Comparison of ENCODE assay signal across 15 mouse cellular contexts in the genomic region with DNA sequence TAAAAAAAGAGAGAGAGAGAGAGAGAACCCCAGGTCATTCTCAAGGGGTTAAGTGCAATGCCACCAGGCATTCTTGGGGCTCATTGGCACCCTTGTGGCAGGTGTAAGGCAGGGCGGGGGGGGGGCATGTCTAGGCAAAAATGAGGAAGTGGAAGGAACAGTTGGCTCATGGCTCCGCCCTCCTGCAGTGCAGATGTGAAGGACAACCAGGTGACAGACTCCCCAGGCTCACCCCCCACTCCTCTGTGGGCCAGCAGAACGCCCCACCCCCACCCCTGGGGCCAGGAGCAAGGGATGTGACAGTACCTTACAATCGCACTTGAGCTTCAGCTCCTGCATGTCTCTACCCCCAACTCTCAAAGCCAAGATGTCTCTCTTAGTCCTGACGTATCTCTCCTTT.
A peak's percentile ranks its signal among the peaks of the same experiment; 100 is the strongest.
DNase-seq lines count a peak whose midpoint lies in the region; ATAC-seq lines count a peak whose summit lies in the region.
"Had no signal": no experiment of that assay in that cellular context is flagged by ENCODE, and none has a peak within 500 bp of the region (broad histone marks: within the 10 kb centered on the region; RNA-seq: fewer than 3 reads in every experiment).

No protein-coding gene starts in this region.

- peaks cover 100% of the 10 kb centered on the region for H3K36me3 ChIP-seq in forebrain, embryonic 10.5 days (replicated peaks)
- peaks cover 62% of the 10 kb centered on the region for H3K36me3 ChIP-seq in forebrain, embryonic 14.5 days (ENCODE audit: control insufficient read depth, insufficient read depth, low read length)
- H3K36me3 ChIP-seq in heart, embryonic 10.5 days: peaks cover 34% of the 10 kb centered on the region

- H3K4me3 ChIP-seq in forebrain, embryonic 10.5 days: no peak overlapping the region
- no peak overlapping the region for H3K4me3 ChIP-seq in forebrain, embryonic 14.5 days (ENCODE audit: low read depth, low read length)
- no peak overlapping the region for H3K4me3 ChIP-seq in heart, embryonic 10.5 days
- H3K4me3 ChIP-seq: forebrain, embryonic 15.5 days; heart, adult 2 months; myocyte had no signal

- peak overlapping the region; percentile 8; the same call in 1 of the 2 replicates for H3K27ac ChIP-seq in forebrain, embryonic 10.5 days
- no peak overlapping the region for H3K27ac ChIP-seq in forebrain, embryonic 14.5 days (ENCODE audit: low read depth, low read length)
- H3K27ac ChIP-seq in heart, embryonic 10.5 days: no peak overlapping the region
- H3K27ac ChIP-seq: forebrain, embryonic 15.5 days; heart, adult 2 months had no signal

- ATAC-seq in forebrain, embryonic 14.5 days: no peak
- no peak for ATAC-seq in monocyte, adult 5-6 weeks (replicated peaks; ENCODE audit: insufficient number of reproducible peaks, low FRiP score, low TSS enrichment, poor library complexity, severe bottlenecking)
- ATAC-seq: activated CD4-positive, CD25-positive, alpha-beta regulatory T cell, adult 4 months; forebrain, embryonic 15.5 days had no signal

- no peaks in the 10 kb centered on the region for H3K9me3 ChIP-seq in forebrain, embryonic 10.5 days
- H3K9me3 ChIP-seq in forebrain, embryonic 14.5 days (replicated peaks; ENCODE audit: control insufficient read depth, low read length): no peaks in the 10 kb centered on the region
- H3K9me3 ChIP-seq in heart, embryonic 10.5 days: no peaks in the 10 kb centered on the region
- H3K9me3 ChIP-seq: forebrain, embryonic 15.5 days had no signal

- peaks cover 6% of the 10 kb centered on the region for H3K4me1 ChIP-seq in forebrain, embryonic 10.5 days
- no peaks in the 10 kb centered on the region for H3K4me1 ChIP-seq in forebrain, embryonic 14.5 days (ENCODE audit: control insufficient read depth, insufficient read depth, low read length)
- peaks cover 20% of the 10 kb centered on the region for H3K4me1 ChIP-seq in heart, embryonic 10.5 days

- 84% methylated on average over 5 of the region's 5 CpGs for WGBS in forebrain, embryonic 10.5 days
- WGBS in forebrain, embryonic 14.5 days: 87% methylated on average over 5 of the region's 5 CpGs
- WGBS in heart, embryonic 10.5 days: 64% methylated on average over 5 of the region's 5 CpGs

- H3K9ac ChIP-seq in forebrain, embryonic 14.5 days (ENCODE audit: low read length): no peak overlapping the region
- H3K9ac ChIP-seq: forebrain, embryonic 15.5 days had no signal

- intact Hi-C loops in left cerebral cortex, postnatal 4 days (cut with DNase I): no loop called here

- no peaks in the 10 kb centered on the region for H3K27me3 ChIP-seq in forebrain, embryonic 10.5 days (ENCODE audit: poor library complexity, severe bottlenecking)
- H3K27me3 ChIP-seq in forebrain, embryonic 14.5 days (replicated peaks; ENCODE audit: control insufficient read depth, insufficient read depth, low read length): no peaks in the 10 kb centered on the region
- H3K27me3 ChIP-seq in heart, embryonic 10.5 days (ENCODE audit: insufficient read depth, poor library complexity, severe bottlenecking): no peaks in the 10 kb centered on the region
- H3K27me3 ChIP-seq: forebrain, embryonic 15.5 days had no signal

- no peak overlapping the region for H3K4me2 ChIP-seq in forebrain, embryonic 14.5 days (ENCODE audit: low read length)
- H3K4me2 ChIP-seq: forebrain, embryonic 15.5 days; midbrain, embryonic 11.5 days had no signal

- no peak for DNase-seq in forebrain, embryonic 10.5 days (ENCODE audit: extremely low spot score, low spot score)
- DNase-seq in forebrain, embryonic 14.5 days (ENCODE audit: low spot score): no peak
- peak; percentile 37 for DNase-seq in MEL-GATA-1-ER (ENCODE audit: extremely low read depth, low read depth)
- peak; percentile 46 to 57 for DNase-seq in spleen, adult 18-20 months
- DNase-seq in thymus, postnatal 14 days: peak; percentile 77
- no peak for DNase-seq in left cerebral cortex, postnatal 4 days
- no peak for DNase-seq in heart, embryonic 10.5 days (ENCODE audit: low spot score)
- DNase-seq: cerebellum, adult 18-20 months; heart, postnatal 14 days had no signal

Comparison
In these comparisons a context has a peak if more than half of its experiments do, and no peak if none do; other contexts are left out.
1. DNase-seq: peak in MEL-GATA-1-ER (single experiment), spleen, adult 18-20 months (2 of 2) and thymus, postnatal 14 days (single experiment); none in forebrain, embryonic 10.5 days (single experiment), forebrain, embryonic 14.5 days (single experiment), left cerebral cortex, postnatal 4 days (single experiment) and heart, embryonic 10.5 days (single experiment).